Mouse (Mus musculus) E14TG2a.4 (cell line): ENCODE data around the gene Hmgn1.

ENCODE experiments used
- CTCF ChIP-seq: conservative IDR thresholded peaks from 2 replicates; pipeline ENCODE4 v1.5.1; 2014; ENCODE audit warnings: low read length
- NANOG ChIP-seq: IDR thresholded peaks from 2 replicates; pipeline ENCODE4 v1.6.1; 2014; ENCODE audit warnings: borderline replicate concordance, low read length, mixed read lengths
- POU5F1 ChIP-seq: IDR thresholded peaks from 2 replicates; pipeline ENCODE4 v1.6.1; 2014; ENCODE audit warnings: low read length, borderline replicate concordance

- TF ChIP-seq CTCF (no peak), NANOG (0 out of 2 replicates have a peak, but pooled peaks have one; percentile 24), POU5F1 (no peak)
These were observed 40.5 kb downstream of the Hmgn1 start for GRCm38 (mm10) chr16:96087001-96087400.
